Mouse (Mus musculus): ENCODE results near the gene Tekt4.

The Tekt4 gene

DNA sequence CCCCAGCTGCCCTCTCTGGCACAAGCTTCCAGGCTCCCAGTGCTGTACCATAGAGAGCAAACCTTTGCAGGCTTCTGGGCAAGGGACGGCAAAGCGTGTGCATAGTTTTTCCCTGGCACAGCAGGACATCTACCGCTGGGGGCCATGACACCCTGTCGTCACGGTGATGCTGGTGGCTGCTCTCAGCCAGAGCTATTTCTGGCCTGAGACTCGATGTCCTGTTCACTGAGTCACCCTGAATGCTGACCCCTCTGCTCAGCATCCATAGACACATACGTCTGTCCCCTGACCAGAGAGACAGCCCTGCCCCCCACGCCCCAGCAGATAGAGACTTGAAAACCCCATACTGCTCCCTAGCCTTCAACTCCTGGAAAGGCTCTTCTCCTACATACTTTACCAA lies 25.7 kb downstream of the Tekt4 start:
- DNase-seq (ENCODE audit: low spot score) = no peak

DNA sequence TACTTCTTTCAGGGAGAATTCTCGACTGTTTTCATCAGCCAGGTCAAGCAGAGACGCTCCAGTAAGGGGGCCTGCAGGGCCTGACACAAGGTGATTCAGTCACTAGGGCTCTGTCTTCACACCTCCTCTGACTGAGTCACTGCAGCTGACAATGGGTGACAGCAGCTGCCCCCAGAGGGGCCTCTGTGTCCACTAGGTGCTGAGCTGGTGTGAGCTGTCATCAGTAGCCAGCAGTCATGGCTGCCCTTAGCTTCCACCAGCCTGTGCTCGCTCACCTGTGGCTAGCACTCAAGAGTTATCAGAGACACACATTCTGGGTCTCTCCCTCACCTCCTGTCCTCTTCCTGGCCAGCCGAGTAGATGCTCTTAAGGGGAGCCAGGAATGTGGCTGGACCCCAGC lies 26.4 kb downstream of the Tekt4 start:
- DNase-seq (ENCODE audit: low spot score) = no peak

DNA sequence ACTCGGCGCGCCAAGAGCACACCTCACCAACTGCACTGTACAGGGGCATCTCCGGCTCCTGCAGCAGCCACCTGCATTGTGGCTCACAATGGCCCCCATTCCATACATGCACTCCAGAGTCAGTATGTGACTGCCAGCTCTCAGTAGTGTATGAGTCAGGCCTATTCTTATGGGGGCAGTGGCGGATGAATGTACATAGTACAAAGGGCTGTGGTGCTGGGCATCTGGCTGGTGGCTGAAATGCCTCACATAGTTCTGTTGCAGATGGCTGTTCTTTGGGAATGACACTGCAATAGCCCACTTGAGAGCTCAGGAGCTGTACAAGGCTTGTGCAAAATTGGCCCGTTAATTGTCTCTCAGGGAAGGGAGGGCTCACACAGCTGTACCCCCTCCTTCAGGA lies 27.7 kb downstream of the Tekt4 start:
- DNase-seq (ENCODE audit: low spot score) = no peak

DNA sequence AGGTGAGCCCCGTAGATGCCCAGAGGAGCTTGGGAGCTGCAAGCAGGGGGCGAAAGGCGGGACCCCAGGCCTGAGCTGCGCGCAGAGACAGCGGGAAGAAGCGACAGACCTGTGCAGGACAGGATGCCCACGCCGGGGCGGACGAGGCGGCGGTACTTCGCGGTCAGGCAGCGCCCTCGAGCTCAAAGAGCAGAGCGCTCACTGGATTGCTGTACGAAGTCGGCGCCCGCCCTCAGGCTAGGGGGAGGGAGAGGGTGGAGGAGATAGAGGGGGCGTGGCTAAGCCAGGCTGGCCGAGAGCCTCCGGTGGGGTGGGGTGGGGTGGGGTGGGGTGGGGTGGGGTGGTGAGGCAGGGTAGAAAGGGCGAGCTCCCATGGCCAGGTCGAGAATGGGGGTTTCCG lies 42.6 kb downstream of the Tekt4 start, which contains the start of gene Sstr5:
Gene Sstr5, minus strand, starts transcription at position 276 of the 400 bp plus-strand sequence.
- DNase-seq (ENCODE audit: low spot score) = peak; percentile 30

DNA sequence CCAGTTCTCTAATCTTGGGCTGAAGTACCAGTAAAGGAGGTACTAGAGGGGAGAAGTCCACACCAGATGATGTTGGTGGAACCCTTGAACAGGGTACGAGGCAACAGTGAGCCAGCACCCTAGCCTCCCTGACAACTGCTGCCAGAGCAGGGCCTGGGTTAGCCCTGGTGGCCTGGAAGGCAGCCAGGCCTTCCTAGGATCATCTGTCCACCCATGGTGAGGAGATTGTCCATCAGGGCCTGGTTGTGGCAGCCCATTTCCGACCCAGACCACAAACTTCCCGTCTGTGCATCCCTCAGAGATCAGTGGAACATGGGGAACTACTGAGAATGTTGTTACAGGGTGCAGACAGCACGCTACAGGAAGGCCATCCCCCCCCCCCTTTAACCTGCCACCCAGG lies 48.2 kb downstream of the Tekt4 start:
- DNase-seq (ENCODE audit: low spot score) = no peak

DNA sequence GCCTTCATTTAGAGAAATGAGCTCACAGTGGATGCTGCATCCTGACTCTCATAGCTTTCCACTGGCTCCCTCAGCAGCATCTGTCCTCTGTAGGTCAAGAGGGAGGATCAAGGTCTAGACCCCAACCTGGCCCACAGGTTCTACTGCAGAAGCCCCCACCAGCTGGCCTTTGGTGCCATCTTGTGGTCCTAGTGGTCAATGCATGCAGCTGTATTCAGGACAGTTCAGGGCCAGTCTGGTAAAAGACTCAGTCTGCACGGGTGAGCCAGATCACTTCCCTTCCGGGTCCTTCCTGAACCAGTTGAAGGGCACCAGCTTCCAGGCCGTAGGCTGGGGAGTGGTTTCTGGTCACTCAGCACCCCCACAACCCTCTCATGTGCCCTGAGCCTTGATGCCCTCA lies 53.4 kb downstream of the Tekt4 start:
- peak; percentile 71 for DNase-seq (ENCODE audit: low spot score)

DNA sequence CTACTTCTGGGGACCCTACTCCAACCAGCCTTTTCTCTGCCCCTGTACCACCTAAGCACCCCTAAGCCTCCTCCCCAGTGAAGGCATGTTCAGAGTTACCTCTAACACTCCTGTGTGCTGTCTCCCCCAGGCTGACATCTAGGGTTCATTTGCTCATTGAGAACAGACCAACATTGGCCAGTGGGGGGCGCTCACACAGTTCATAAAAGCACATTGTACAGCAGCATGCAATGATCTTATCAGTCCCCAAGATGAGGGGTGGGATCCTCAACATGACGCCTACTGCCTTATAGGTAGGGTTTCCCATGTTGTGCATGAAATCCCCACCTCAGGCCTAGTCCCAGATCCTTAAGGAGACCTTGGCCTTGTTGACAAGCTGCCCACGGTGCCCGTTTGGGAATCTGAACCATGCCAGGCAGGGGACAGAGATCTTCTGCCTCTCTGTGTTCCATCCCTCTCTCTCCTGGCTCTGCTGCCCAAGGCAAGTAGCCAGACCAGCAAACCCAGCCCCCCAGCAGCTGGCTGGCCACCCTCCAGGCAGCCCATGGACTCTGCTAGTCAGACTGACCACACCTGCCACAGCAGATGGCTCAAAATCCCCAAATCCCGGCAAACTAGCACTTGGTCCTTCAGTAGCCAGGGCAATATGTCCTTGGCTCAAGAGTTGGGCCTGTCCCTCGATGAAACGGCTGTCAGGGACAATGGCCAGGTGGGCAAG lies 54.6 kb downstream of the Tekt4 start:
- DNase-seq (ENCODE audit: low spot score) = peak; percentile 37

DNA sequence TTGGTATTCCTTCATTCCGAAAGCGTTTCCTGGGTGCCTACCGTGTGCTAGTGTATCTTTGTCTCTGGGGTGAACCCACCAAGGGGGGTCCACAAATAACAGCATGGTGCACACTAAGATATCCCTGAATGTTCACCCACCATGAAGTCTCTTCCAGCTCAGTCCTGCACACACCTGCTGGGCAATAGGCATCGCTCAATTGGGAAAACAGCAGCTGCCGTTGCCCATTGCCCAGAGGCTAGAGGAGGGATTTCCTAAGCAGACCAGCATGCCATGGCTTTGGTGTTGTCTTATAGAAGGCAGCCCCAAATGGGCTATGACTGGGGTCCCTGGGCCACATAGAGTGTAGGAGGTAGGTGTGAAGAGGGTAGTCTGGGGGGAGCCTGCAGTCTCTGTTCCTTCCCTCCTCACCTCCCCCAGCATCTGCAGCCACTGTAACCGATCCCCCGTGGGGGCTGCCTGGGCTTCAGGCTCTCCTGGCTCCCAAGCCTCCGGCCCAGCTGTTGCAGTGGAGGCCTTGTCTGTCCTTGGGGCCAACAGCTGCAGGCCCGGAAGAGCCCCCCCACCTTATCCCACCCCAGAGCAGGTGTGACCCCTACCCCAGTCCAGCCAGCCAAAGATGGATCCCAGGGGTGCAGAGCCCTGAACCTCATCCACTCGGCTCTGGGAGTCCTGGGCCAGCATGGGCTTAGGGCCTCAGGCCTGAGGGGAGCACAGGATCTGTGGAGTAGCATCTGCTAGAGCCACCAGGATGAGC lies 55.8 kb downstream of the Tekt4 start:
- DNase-seq (ENCODE audit: low spot score) = no peak

DNA sequence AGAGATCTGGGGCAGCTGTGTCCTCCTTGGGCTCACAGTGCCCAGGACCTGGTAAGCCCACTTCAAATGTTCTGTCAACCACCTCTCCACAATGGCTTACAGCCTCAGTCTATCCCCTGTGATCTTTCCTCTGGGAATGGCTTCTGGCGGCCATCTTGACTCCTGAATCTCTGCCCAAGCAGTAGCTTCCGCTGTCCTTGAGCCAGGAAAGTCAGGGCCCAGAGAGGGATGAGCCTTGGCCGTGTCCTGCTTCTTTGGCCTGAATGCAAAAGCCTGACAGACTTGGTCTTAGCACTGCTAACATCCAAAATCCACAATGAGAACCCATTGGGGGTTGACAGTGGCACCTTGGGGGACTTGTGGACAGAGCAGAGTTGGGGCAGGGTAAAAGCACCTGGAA lies 57.5 kb downstream of the Tekt4 start:
- no peak for DNase-seq (ENCODE audit: low spot score)

DNA sequence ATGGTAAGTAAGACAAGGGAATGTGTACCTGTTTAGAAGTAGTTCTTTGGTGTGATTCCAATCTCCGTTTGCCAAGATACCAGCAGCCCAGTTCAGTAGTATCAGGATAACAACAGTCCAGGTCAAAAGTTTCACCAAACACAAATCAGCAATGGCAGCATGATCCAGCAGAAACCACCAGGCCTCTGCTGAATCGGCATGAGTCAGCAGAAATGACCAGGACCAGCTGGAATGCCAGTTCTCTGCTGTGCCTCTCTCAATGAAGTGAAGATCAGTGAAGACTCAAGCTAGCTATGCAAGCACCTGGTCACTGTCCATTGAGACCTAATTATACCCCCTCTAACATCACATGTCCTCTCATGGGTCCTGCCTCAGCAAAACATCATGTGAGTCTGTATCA lies 59.6 kb downstream of the Tekt4 start:
- no peak for DNase-seq (ENCODE audit: low spot score)

DNA sequence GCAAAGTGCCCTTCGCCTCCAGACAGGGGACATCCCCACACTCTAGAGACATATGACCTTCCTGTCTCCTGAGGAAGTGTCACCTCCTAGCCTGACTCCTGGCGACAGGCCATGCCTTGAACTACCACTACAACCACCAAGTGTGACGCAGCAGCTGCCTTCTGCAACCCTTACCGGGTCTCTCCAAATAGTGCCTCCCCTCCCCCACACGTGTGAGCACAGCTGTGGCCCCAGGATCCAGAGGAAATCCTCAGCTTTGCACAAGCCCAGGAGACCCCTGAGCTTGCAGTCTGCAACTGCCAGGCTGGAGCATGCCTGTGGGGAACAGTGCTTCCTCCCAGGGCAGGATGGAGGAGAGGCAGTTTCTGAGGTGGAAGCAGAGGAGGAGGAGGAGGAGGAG lies 61.9 kb downstream of the Tekt4 start:
- DNase-seq (ENCODE audit: low spot score) = no peak

DNA sequence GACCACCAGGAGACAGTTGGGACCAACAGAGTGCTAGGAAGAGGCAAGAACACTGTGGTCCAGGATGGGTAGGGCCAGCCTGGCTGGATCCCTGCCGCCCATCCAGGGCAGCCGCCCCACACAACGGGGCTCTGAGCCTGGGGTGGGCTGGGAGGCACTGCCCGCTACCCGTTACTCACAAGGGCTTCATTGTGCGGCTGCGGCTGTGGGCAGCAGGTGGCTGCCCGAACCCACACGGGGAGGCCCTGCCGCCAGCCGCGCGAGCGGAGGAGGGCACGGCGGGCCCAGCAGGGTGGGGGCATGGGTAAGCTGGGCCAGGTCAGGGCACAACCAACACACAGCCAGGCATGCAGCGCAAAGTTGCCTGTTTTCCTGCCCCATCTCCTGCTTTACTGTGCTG lies 63.7 kb downstream of the Tekt4 start:
- no peak for DNase-seq (ENCODE audit: low spot score)

DNA sequence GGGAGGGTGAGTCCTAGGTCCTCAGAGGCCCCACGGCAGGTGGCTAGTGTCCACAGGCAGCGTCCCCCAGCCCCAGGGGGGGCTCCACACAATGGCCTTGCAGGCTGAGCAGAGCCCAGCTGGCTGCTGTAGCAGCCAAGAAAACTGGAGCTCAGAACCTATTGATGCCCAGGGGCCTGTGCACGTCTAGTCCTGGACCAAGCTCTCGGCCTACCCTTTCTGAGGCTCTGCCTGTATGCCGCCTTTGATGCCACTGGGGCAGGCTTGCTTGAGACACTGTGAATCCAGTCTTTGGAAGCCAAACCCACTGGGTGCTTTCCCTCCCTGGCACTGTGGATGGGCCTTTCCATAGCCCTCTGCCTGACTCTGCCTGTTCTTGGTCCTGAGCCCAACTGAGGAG lies 65.1 kb downstream of the Tekt4 start:
- DNase-seq (ENCODE audit: low spot score) = no peak

DNA sequence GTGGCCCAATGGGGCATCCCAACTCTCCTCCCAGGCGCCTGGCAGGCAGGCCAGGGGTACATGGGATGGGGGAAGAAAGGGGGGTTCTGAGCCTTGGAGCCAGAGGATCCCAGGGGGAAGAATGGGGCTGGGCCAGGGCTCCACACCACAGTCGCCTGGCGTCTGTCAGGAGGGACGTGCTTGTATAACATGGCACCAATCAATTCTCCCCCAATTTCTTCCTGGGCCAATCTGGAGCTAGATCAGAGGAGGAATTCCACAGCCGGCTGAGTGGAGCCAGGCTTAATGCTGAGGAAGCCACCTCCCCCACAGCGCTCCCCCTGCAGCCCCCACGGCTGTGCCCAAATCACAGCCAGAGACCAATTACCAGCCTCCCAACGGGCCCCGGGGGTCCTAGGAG lies 66.1 kb downstream of the Tekt4 start:
- no peak for DNase-seq (ENCODE audit: low spot score)

DNA sequence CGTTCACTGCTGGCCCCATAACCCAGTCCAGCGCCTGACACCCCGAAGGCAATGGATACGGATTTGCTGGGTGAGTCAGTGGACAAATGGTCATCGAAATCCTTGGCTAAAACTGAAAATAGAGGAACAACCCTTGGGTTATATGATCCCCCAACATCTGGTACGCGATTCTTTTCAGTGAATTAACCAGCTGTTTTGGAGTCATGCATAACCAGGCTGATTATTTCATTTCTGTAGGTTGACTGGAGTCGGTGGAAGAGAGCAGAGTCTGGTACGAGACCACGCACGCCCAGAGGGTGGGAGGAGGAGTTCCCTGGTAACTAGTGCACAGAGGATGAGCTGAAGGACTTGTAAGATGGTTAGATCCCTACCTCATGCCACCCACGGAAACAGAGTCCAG lies 67.7 kb downstream of the Tekt4 start:
- no peak for DNase-seq (ENCODE audit: low spot score)
